Mouse (Mus musculus) lung, adult 2 months (tissue): ENCODE results near the gene A930017K11Rik.

Source experiments
- CTCF ChIP-seq: fragments of 200-500 bp; IDR thresholded peaks from 2 replicates; pipeline ENCODE4 v1.5.1; 2011; ENCODE audit warnings: mild to moderate bottlenecking, low read length, control low read depth; ENCODE audit not compliant: insufficient read depth
- POLR2A ChIP-seq: fragments of 200-500 bp; IDR thresholded peaks from 2 replicates; pipeline ENCODE4 v1.6.1; 2011; ENCODE audit warnings: low read depth, mild to moderate bottlenecking, control low read depth, low read length, borderline replicate concordance; ENCODE audit errors: extremely low read depth

GRCm38 (mm10) chr17:25916931-25917647 is 35.3 kb downstream of the A930017K11Rik start:
- TF ChIP-seq POLR2A, result no peak
- TF ChIP-seq CTCF, result no peak
